Mouse (Mus musculus): ENCODE measurements around the gene Tmem209. TPM values are rescaled to one million over a fixed set of nuclear protein-coding genes. Genes with fewer than 3 reads are reported as not detected.

The Tmem209 gene
- polyA plus RNA-seq, 1 experiment from 2014 or later = 38.6 TPM

DNA sequence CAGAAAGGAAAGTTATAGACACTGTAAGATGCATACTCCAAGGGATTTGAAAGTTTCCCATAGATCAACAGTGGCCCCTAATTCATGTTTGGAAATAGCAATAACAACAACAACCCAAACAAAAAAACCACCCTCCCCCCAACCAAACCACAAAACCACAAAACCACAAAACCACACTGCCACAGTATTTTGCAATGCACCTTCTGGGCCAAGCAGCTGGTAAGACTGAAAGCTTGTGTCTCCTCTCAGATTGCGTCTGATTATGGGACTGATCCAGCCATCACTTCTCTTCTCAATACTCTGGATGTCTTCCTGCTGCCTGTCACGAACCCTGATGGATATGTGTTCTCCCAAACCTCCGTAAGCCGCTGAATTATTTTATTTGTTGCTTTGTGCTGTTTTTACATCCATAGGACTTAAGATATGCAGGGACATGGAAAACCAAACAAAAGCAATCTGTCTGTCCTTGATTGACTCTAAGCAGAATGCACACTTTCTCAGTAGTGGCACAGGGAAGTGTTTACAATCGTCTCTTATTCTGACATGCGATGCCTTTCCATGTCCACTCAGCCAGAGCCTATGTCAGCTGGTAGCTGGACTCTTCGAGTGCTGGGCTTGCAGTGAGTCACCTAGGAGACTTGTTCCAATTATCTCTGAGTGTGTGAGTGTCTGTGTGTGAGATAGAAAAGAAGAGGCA is 41.1 kb upstream of the Tmem209 start:
- no peak for DNase-seq (ENCODE audit: low spot score)
- peak overlapping the region; percentile 45; the same call in 1 of the 2 replicates for H3K27ac ChIP-seq (ENCODE audit: low read depth, low read length)
- 74% methylated on average over 7 of the region's 7 CpGs for WGBS

DNA sequence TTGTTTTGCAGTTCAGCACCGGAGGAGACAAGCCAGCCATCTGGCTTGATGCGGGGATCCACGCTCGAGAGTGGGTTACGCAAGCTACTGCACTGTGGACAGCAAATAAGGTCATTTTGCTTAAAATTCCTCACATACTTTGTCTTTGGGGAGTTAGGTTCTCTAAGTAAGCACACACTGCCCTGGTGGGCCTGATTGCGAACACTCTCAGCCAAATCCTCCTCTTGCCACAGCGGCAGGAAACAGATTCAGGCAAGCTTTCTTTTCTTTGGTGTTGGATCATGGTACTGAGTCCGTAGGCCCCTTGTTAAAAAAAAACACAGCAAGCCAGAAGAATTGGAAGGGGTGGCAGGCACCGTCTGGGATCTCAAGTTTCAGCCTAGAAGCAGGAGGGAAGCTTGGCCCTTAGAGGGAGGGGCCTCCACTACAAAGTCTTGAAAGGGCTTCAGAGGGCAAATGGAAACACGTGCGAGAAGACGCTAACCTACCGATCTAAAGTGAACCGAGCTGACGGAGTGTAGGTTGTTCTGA is 39.7 kb upstream of the Tmem209 start:
- no peak overlapping the region for H3K4me3 ChIP-seq (ENCODE audit: low read depth, low read length)
- whole genome bisulfite sequencing = 15% methylated on average over 15 of the region's 15 CpGs

More for the DNA sequence above, 41.1 kb upstream of the Tmem209 start:
- H3K9ac ChIP-seq (ENCODE audit: low read length) = no peak overlapping the region
- no peak for ATAC-seq (ENCODE audit: insufficient read depth, low FRiP score, low TSS enrichment)
- peaks cover 24% of the 10 kb centered on the region for H3K4me1 ChIP-seq (ENCODE audit: control insufficient read depth, insufficient read depth, low read length)
- no peak overlapping the region for H3K4me3 ChIP-seq (ENCODE audit: low read depth, low read length)
- no peaks in the 10 kb centered on the region for H3K9me3 ChIP-seq (ENCODE audit: control insufficient read depth, low read length)
- no peaks in the 10 kb centered on the region for H3K27me3 ChIP-seq (ENCODE audit: control insufficient read depth, insufficient read depth, low read length)
- no peaks in the 10 kb centered on the region for H3K36me3 ChIP-seq (ENCODE audit: control insufficient read depth, insufficient read depth, low read length)
- no peak overlapping the region for H3K4me2 ChIP-seq (ENCODE audit: low read depth)

GRCm38 (mm10) chr6:30547656-30548306 is 38.2 kb upstream of the Tmem209 start:
- WGBS = 29% methylated on average over 9 of the region's 9 CpGs
- Histone ChIP-seq H3K4me1 (ENCODE audit: control insufficient read depth, insufficient read depth, low read length) (peaks cover 28% of the 10 kb centered on the region), H3K4me2 (ENCODE audit: low read depth) (no peak overlapping the region), H3K27ac (ENCODE audit: low read depth, low read length) (peak overlapping the region; percentile 49), H3K27me3 (ENCODE audit: control insufficient read depth, insufficient read depth, low read length) (no peaks in the 10 kb centered on the region), H3K4me3 (ENCODE audit: low read depth, low read length) (no peak overlapping the region), H3K9ac (ENCODE audit: low read length) (no peak overlapping the region), H3K9me3 (ENCODE audit: control insufficient read depth, low read length) (no peaks in the 10 kb centered on the region), H3K36me3 (ENCODE audit: control insufficient read depth, insufficient read depth, low read length) (no peaks in the 10 kb centered on the region)
- ATAC-seq (ENCODE audit: insufficient read depth, low FRiP score, low TSS enrichment) = no peak
- no peak for DNase-seq (ENCODE audit: low spot score)

More for the DNA sequence above, 39.7 kb upstream of the Tmem209 start:
- H3K4me1 ChIP-seq (ENCODE audit: control insufficient read depth, insufficient read depth, low read length) = peaks cover 24% of the 10 kb centered on the region
- ATAC-seq (ENCODE audit: insufficient read depth, low FRiP score, low TSS enrichment) (no peak), DNase-seq (ENCODE audit: low spot score) (peak; percentile 64)
- H3K4me2 ChIP-seq (ENCODE audit: low read depth) = no peak overlapping the region
- peak overlapping the region; percentile 35 for H3K9ac ChIP-seq (ENCODE audit: low read length)
- H3K27ac ChIP-seq (ENCODE audit: low read depth, low read length) = peak overlapping the region; percentile 80
- H3K36me3 ChIP-seq (ENCODE audit: control insufficient read depth, insufficient read depth, low read length) = no peaks in the 10 kb centered on the region
- H3K9me3 ChIP-seq (ENCODE audit: control insufficient read depth, low read length) = no peaks in the 10 kb centered on the region
- H3K27me3 ChIP-seq (ENCODE audit: control insufficient read depth, insufficient read depth, low read length) = no peaks in the 10 kb centered on the region

GRCm38 (mm10) chr6:30547274-30547645 is 37.7 kb upstream of the Tmem209 start:
- Histone ChIP-seq H3K4me2 (ENCODE audit: low read depth) (peak overlapping the region; percentile 41), H3K9ac (ENCODE audit: low read length) (peak overlapping the region; percentile 61), H3K4me1 (ENCODE audit: control insufficient read depth, insufficient read depth, low read length) (peaks cover 26% of the 10 kb centered on the region), H3K9me3 (ENCODE audit: control insufficient read depth, low read length) (no peaks in the 10 kb centered on the region), H3K36me3 (ENCODE audit: control insufficient read depth, insufficient read depth, low read length) (no peaks in the 10 kb centered on the region), H3K27me3 (ENCODE audit: control insufficient read depth, insufficient read depth, low read length) (no peaks in the 10 kb centered on the region), H3K4me3 (ENCODE audit: low read depth, low read length) (no peak overlapping the region), H3K27ac (ENCODE audit: low read depth, low read length) (peak overlapping the region; percentile 86)
- WGBS = 0% methylated on average over 16 of the region's 17 CpGs
- DNase-seq (ENCODE audit: low spot score) = peak; percentile 73
- no peak for ATAC-seq (ENCODE audit: insufficient read depth, low FRiP score, low TSS enrichment)

DNA sequence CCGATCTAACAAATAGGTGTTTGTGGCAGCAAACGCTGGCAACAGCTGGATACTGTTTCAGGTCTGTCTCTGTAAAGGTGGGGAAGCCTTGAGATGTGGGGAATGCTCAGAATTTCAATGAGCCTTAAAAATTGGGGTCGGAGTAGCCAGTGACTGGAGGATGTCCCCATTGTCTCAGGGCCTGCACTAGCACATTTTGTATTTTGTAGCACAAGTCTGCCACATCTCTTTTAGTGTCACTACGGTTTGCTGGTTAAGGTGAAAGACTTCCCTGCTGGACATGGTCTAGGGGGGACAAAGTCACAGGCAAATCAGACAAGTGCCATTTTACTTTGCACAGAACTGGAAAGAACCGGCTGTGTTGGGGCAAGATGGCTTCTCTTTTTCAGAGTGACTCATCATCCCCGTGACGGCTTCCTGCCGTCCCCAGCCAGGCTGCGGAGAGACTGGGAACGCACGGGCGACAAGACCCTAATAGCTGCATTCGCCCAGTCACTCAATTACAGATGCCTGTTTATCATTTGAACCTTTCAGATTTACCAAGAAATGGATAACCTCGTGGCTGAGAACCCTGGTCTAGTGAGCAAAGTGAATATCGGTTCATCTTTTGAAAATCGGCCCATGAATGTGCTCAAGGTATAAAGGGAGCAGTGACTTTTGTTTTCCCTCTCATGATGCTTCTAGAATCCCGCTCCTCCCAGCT is 37.1 kb upstream of the Tmem209 start:
- DNase-seq (ENCODE audit: low spot score) (peak; percentile 79), ATAC-seq (ENCODE audit: insufficient read depth, low FRiP score, low TSS enrichment) (peak; percentile 63)
- 10% methylated on average over 17 of the region's 17 CpGs for WGBS
- Histone ChIP-seq H3K27me3 (ENCODE audit: control insufficient read depth, insufficient read depth, low read length) (no peaks in the 10 kb centered on the region), H3K4me1 (ENCODE audit: control insufficient read depth, insufficient read depth, low read length) (peaks cover 22% of the 10 kb centered on the region), H3K9me3 (ENCODE audit: control insufficient read depth, low read length) (no peaks in the 10 kb centered on the region), H3K4me3 (ENCODE audit: low read depth, low read length) (no peak overlapping the region), H3K36me3 (ENCODE audit: control insufficient read depth, insufficient read depth, low read length) (no peaks in the 10 kb centered on the region), H3K27ac (ENCODE audit: low read depth, low read length) (peak overlapping the region; percentile 86), H3K9ac (ENCODE audit: low read length) (peak overlapping the region; percentile 61), H3K4me2 (ENCODE audit: low read depth) (peak overlapping the region; percentile 41)

DNA sequence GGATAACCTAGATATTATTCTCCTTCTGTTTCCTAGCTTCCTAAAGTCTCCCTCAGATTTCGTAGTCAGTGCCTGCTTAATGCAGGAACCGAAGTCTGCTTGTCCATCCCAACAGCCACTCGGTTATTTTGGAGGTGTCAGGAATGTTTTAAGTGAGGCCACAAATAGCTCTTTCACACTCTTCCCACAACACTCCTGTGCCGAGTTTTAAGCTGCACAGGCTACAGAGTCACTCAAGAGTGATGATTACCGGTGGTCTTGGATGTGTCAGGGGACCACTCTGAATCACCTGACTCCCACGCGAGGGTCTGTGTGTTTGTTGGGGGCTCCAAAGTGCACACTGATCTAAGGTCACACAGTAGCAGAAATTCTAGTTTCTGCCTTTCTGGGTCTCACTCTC is 36.1 kb upstream of the Tmem209 start:
- Histone ChIP-seq H3K4me3 (ENCODE audit: low read depth, low read length) (no peak overlapping the region), H3K9me3 (ENCODE audit: control insufficient read depth, low read length) (no peaks in the 10 kb centered on the region), H3K9ac (ENCODE audit: low read length) (no peak overlapping the region), H3K27me3 (ENCODE audit: control insufficient read depth, insufficient read depth, low read length) (no peaks in the 10 kb centered on the region), H3K4me1 (ENCODE audit: control insufficient read depth, insufficient read depth, low read length) (peaks cover 20% of the 10 kb centered on the region), H3K27ac (ENCODE audit: low read depth, low read length) (0 out of 2 replicates have a peak overlapping the region, but pooled peaks have one; percentile 86), H3K4me2 (ENCODE audit: low read depth) (no peak overlapping the region), H3K36me3 (ENCODE audit: control insufficient read depth, insufficient read depth, low read length) (no peaks in the 10 kb centered on the region)
- ATAC-seq (ENCODE audit: insufficient read depth, low FRiP score, low TSS enrichment) (no peak), DNase-seq (ENCODE audit: low spot score) (no peak)
- 68% methylated on average over 7 of the region's 7 CpGs for WGBS

DNA sequence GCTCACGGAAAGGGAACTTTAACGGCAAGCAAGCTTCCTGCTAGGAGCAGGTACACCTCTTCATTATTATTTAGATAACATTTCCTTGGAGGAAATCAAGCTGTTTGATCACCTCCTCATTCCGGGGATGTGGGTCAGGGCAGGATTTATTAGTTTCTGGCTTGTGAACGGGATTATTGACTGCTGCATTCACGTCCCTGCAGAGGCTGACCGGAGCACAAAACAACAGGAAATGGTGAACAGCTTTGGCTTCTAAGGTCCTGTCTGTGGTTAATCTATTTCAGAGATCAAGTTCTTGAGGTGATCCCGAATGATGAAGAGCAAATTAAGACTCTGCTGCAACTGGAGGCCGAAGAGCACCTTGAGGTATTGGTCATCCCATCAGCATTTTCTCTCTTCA is 34.3 kb upstream of the Tmem209 start:
- Histone ChIP-seq H3K4me1 (ENCODE audit: control insufficient read depth, insufficient read depth, low read length) (peaks cover 17% of the 10 kb centered on the region), H3K27ac (ENCODE audit: low read depth, low read length) (no peak overlapping the region), H3K4me3 (ENCODE audit: low read depth, low read length) (no peak overlapping the region), H3K27me3 (ENCODE audit: control insufficient read depth, insufficient read depth, low read length) (no peaks in the 10 kb centered on the region), H3K9ac (ENCODE audit: low read length) (no peak overlapping the region), H3K36me3 (ENCODE audit: control insufficient read depth, insufficient read depth, low read length) (no peaks in the 10 kb centered on the region), H3K9me3 (ENCODE audit: control insufficient read depth, low read length) (no peaks in the 10 kb centered on the region), H3K4me2 (ENCODE audit: low read depth) (no peak overlapping the region)
- ATAC-seq (ENCODE audit: insufficient read depth, low FRiP score, low TSS enrichment) = no peak
- no peak for DNase-seq (ENCODE audit: low spot score)
- 18% methylated on average over 8 of the region's 8 CpGs for WGBS

DNA sequence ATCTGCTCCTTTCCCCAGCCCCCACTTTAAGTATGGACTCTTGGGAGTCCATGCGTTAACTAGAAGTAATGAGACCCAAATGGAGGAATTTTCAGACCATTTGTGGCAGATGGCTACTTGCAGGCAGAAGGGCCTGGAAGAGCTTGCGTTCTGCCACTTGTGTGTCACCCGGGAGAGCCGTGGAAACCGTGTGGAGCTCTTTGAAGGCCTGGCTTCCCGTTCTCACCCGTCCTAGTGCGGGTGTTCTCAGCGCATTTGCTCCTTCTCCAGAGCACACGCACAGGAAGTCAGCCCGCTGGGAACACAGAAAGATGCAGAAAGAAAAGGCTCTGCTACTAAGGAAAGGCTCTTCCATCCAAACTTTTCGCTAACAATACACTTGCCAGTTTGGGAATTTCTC is 33.5 kb upstream of the Tmem209 start:
- WGBS = 45% methylated on average over 12 of the region's 12 CpGs
- Histone ChIP-seq H3K4me3 (ENCODE audit: low read depth, low read length) (no peak overlapping the region), H3K27me3 (ENCODE audit: control insufficient read depth, insufficient read depth, low read length) (no peaks in the 10 kb centered on the region), H3K9ac (ENCODE audit: low read length) (peak overlapping the region; percentile 33; the same call in 1 of the 2 replicates), H3K27ac (ENCODE audit: low read depth, low read length) (peak overlapping the region; percentile 46; the same call in 1 of the 2 replicates), H3K36me3 (ENCODE audit: control insufficient read depth, insufficient read depth, low read length) (no peaks in the 10 kb centered on the region), H3K4me1 (ENCODE audit: control insufficient read depth, insufficient read depth, low read length) (peaks cover 16% of the 10 kb centered on the region), H3K9me3 (ENCODE audit: control insufficient read depth, low read length) (no peaks in the 10 kb centered on the region), H3K4me2 (ENCODE audit: low read depth) (no peak overlapping the region)
- DNase-seq (ENCODE audit: low spot score) (no peak), ATAC-seq (ENCODE audit: insufficient read depth, low FRiP score, low TSS enrichment) (no peak)
